Mouse (Mus musculus) kidney, embryonic 14.5 days (tissue): ENCODE data around the gene Large2. TPM values are rescaled to one million over a fixed set of nuclear protein-coding genes. Genes with fewer than 3 reads are reported as not detected.

Source experiments
- ATAC-seq: fragments of 200-750 bp; cut with Nextera tagmentation; 2 replicates; pipeline ENCODE4 v1.8.0; 2017; ENCODE audit warnings: moderate number of reproducible peaks, mild to moderate bottlenecking, moderate TSS enrichment, moderate library complexity; ENCODE audit not compliant: low FRiP score, low TSS enrichment
- H3K27ac ChIP-seq: fragments of 300-500 bp; sonication (generic); 2 replicates; pipeline ENCODE4 v1.5.1; 2014; ENCODE audit warnings: low read depth, mild to moderate bottlenecking, low read length, moderate library complexity, mixed read lengths
- H3K27me3 ChIP-seq: fragments of 300-500 bp; sonication (generic); 2 replicates; pipeline ENCODE4 v1.6.1; 2014; ENCODE audit warnings: mild to moderate bottlenecking, low read length; ENCODE audit not compliant: control insufficient read depth, insufficient read depth
- H3K36me3 ChIP-seq: fragments of 300-500 bp; sonication (generic); 2 replicates; pipeline ENCODE4 v1.6.1; 2014; ENCODE audit warnings: low read length, mixed read lengths; ENCODE audit not compliant: control insufficient read depth, insufficient read depth
- H3K4me1 ChIP-seq: fragments of 300-500 bp; sonication (generic); 2 replicates; pipeline ENCODE4 v1.6.1; 2014; ENCODE audit warnings: low read length, mixed read lengths; ENCODE audit not compliant: control insufficient read depth, insufficient read depth
- H3K4me2 ChIP-seq: fragments of 300-500 bp; sonication (generic); replicated peaks from 2 replicates; pipeline ENCODE4 v1.6.1; 2014; ENCODE audit warnings: low read depth, mild to moderate bottlenecking, low read length
- H3K4me3 ChIP-seq: fragments of 300-500 bp; sonication (generic); 2 replicates; pipeline ENCODE4 v1.5.1; 2014; ENCODE audit warnings: mild to moderate bottlenecking, low read length
- H3K9ac ChIP-seq: fragments of 300-500 bp; sonication (generic); 2 replicates; pipeline ENCODE4 v1.6.1; 2014; ENCODE audit warnings: low read depth, mild to moderate bottlenecking, low read length, moderate library complexity
- H3K9me3 ChIP-seq: fragments of 300-500 bp; sonication (generic); 2 replicates; pipeline ENCODE4 v1.6.1; 2016; ENCODE audit warnings: low read length; ENCODE audit not compliant: control insufficient read depth
- WGBS: fragments of 180-500 bp; shearing (Covaris S2); extraction: QIAGEN DNeasy Blood & Tissue Kit; methylation state at CpG from one replicate; pipeline ENCODE4 v1.1.7; 2014; 5-methylcytosine and 5-hydroxymethylcytosine counted together
- polyA plus RNA-seq: library from polyadenylated mRNA; unstranded; fragments of >200 nt; fragmentation: Nextera tagmentation; extraction: Ambion mirVana; gene quantifications from 2 replicates; pipeline ENCODE4 v1.2.1, GENCODE M21; 2014

Gene Large2
- polyA plus RNA-seq, 1 experiment from 2014 or later = 33.3 TPM

GRCm38 (mm10) chr2:92377320-92377719 lies 2.7 kb upstream of the Large2 start:
- H3K27ac ChIP-seq = no peak overlapping the region
- H3K4me3 ChIP-seq = no peak overlapping the region
- 92% methylated on average over 7 of the region's 7 CpGs for WGBS
- H3K9me3 ChIP-seq = no peaks in the 10 kb centered on the region
- no peaks in the 10 kb centered on the region for H3K27me3 ChIP-seq
- no peak overlapping the region for H3K9ac ChIP-seq
- H3K36me3 ChIP-seq = peaks cover 39% of the 10 kb centered on the region
- peaks cover 14% of the 10 kb centered on the region; the same call in 1 of the 2 replicates for H3K4me1 ChIP-seq
- no peak overlapping the region for H3K4me2 ChIP-seq
- ATAC-seq = no peak

- Histone ChIP-seq H3K27ac (no peak overlapping the region), H3K36me3 (peaks cover 29% of the 10 kb centered on the region), H3K4me1 (peaks cover 21% of the 10 kb centered on the region; the same call in 1 of the 2 replicates), H3K9me3 (no peaks in the 10 kb centered on the region), H3K9ac (peak overlapping the region; percentile 74; the same call in 1 of the 2 replicates), H3K4me3 (peak overlapping the region; percentile 78; the same call in 1 of the 2 replicates), H3K27me3 (0 out of 2 replicates have a peak, but pooled peaks cover under 1% of the 10 kb centered on the region), H3K4me2 (peak overlapping the region; percentile 95; the same call in 1 of the 2 replicates)
- ATAC-seq = no peak
- 88% methylated on average over 6 of the region's 6 CpGs for WGBS
These were observed 1.6 kb upstream of the Large2 start for GRCm38 (mm10) chr2:92376300-92376699.

GRCm38 (mm10) chr2:92375788-92376187 lies 1.1 kb upstream of the Large2 start:
- peak overlapping the region; percentile 95 for H3K4me2 ChIP-seq
- 0 out of 2 replicates have a peak overlapping the region, but pooled peaks have one; percentile 95 for H3K27ac ChIP-seq
- H3K9ac ChIP-seq = peak overlapping the region; percentile 74
- H3K27me3 ChIP-seq = peaks cover 5% of the 10 kb centered on the region; the same call in 1 of the 2 replicates
- 15% methylated on average over 10 of the region's 10 CpGs for WGBS
- H3K4me1 ChIP-seq = peaks cover 25% of the 10 kb centered on the region; the same call in 1 of the 2 replicates
- ATAC-seq = no peak; the same call in 1 of the 2 replicates
- no peaks in the 10 kb centered on the region for H3K9me3 ChIP-seq
- H3K4me3 ChIP-seq = peak overlapping the region; percentile 78
- H3K36me3 ChIP-seq = peaks cover 27% of the 10 kb centered on the region

- Histone ChIP-seq H3K9ac (peak overlapping the region; percentile 74), H3K4me1 (peaks cover 29% of the 10 kb centered on the region; the same call in 1 of the 2 replicates), H3K36me3 (peaks cover 27% of the 10 kb centered on the region), H3K4me2 (peak overlapping the region; percentile 95), H3K9me3 (no peaks in the 10 kb centered on the region), H3K27ac (peak overlapping the region; percentile 95), H3K27me3 (peaks cover 7% of the 10 kb centered on the region; the same call in 1 of the 2 replicates), H3K4me3 (peak overlapping the region; percentile 78)
- peak; percentile 90 for ATAC-seq
- under 1% methylated on average over 29 of the region's 29 CpGs for WGBS
These were observed 492 bp upstream of the Large2 start for GRCm38 (mm10) chr2:92375099-92375623.

- ATAC-seq = no peak
- Histone ChIP-seq H3K4me3 (no peak overlapping the region), H3K9ac (no peak overlapping the region), H3K27me3 (peaks cover 12% of the 10 kb centered on the region; the same call in 1 of the 2 replicates), H3K36me3 (peaks cover 11% of the 10 kb centered on the region), H3K4me2 (no peak overlapping the region), H3K4me1 (peaks cover 41% of the 10 kb centered on the region), H3K27ac (peak overlapping the region; percentile 94), H3K9me3 (no peaks in the 10 kb centered on the region)
- 66% methylated on average over 11 of the region's 11 CpGs for WGBS
These were observed 1.2 kb downstream of the Large2 start for GRCm38 (mm10) chr2:92373437-92373813.

- no peak for ATAC-seq
These were observed 1.8 kb downstream of the Large2 start for GRCm38 (mm10) chr2:92372767-92373436.

GRCm38 (mm10) chr2:92371971-92372690 lies 2.5 kb downstream of the Large2 start:
- Histone ChIP-seq H3K9ac (peak overlapping the region; percentile 69; the same call in 1 of the 2 replicates), H3K27ac (peak overlapping the region; percentile 94), H3K4me2 (peak overlapping the region; percentile 74; the same call in 1 of the 2 replicates), H3K4me1 (peaks cover 44% of the 10 kb centered on the region), H3K4me3 (no peak overlapping the region), H3K36me3 (no peaks in the 10 kb centered on the region), H3K27me3 (peaks cover 12% of the 10 kb centered on the region; the same call in 1 of the 2 replicates), H3K9me3 (no peaks in the 10 kb centered on the region)
- no peak for ATAC-seq
- 23% methylated on average over 10 of the region's 10 CpGs for WGBS

More at GRCm38 (mm10) chr2:92372767-92373436, 1.8 kb downstream of the Large2 start:
- Histone ChIP-seq H3K9ac (no peak overlapping the region; the same call in 1 of the 2 replicates), H3K4me3 (no peak overlapping the region), H3K36me3 (peaks cover 5% of the 10 kb centered on the region), H3K9me3 (no peaks in the 10 kb centered on the region), H3K4me1 (peaks cover 41% of the 10 kb centered on the region), H3K4me2 (no peak overlapping the region), H3K27ac (peak overlapping the region; percentile 94), H3K27me3 (peaks cover 12% of the 10 kb centered on the region; the same call in 1 of the 2 replicates)
- WGBS = 31% methylated on average over 9 of the region's 9 CpGs

GRCm38 (mm10) chr2:92370821-92371805 lies 3.6 kb downstream of the Large2 start:
- Histone ChIP-seq H3K36me3 (peaks cover 2% of the 10 kb centered on the region; the same call in 1 of the 2 replicates), H3K9ac (peak overlapping the region; percentile 69), H3K27me3 (peaks cover 12% of the 10 kb centered on the region; the same call in 1 of the 2 replicates), H3K27ac (peak overlapping the region; percentile 94), H3K4me2 (peak overlapping the region; percentile 74), H3K4me1 (peaks cover 47% of the 10 kb centered on the region), H3K9me3 (no peaks in the 10 kb centered on the region), H3K4me3 (peak overlapping the region; percentile 49)
- 2% methylated on average over 45 of the region's 45 CpGs for WGBS
- ATAC-seq = peak; percentile 64
